Mouse (Mus musculus): ENCODE data around the gene Nmbr.

DNA sequence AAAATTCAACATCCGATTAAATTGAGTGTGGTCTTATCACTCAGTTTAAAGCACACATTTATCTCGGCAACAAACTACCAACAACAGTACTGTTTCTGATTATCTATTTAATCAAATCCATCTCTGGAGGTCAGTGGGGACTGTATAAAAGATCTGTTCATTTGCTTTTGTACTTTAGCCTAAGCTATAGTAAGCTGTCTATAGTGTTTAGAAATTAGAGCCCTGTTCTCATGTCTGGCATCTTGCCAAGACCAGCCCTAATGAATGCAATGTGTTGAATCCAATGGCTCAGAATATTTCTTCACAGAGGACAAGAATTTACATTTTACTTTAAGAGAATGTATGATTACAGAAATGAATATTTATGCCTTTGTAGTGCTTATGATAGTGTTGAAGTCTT lies 69.1 kb downstream of the Nmbr start:
- no peak for TF ChIP-seq TAL1 (IDR thresholded peaks at IDR 0.05; ENCODE audit: low read length)
- TF ChIP-seq GATA1 (IDR thresholded peaks at IDR 0.05; ENCODE audit: low read length): no peak

All from erythroblast, embryonic 14.5 days (primary cell).